Mouse (Mus musculus) kidney, adult 2 months (tissue): Measurements from ENCODE around the gene Tecpr1. TPM values are rescaled to one million over a fixed set of nuclear protein-coding genes. Genes with fewer than 3 reads are reported as not detected.

ENCODE experiments used
- DNase-seq: peaks from one replicate; pipeline ENCODE4 v3.0.0; 2021
- H3K27ac ChIP-seq: fragments of 200-500 bp; 2 replicates; pipeline ENCODE4 v1.5.1; 2012; ENCODE audit warnings: low read depth, low read length, control low read depth, inconsistent platforms; ENCODE audit not compliant: insufficient read depth
- H3K27me3 ChIP-seq: fragments of 200-500 bp; replicated peaks from 2 replicates; pipeline ENCODE4 v1.6.1; 2012; ENCODE audit warnings: mild to moderate bottlenecking, moderate library complexity, low read length, inconsistent platforms; ENCODE audit not compliant: control insufficient read depth, insufficient read depth
- H3K36me3 ChIP-seq: fragments of 200-500 bp; 2 replicates; pipeline ENCODE4 v1.6.1; 2012; ENCODE audit warnings: mild to moderate bottlenecking, moderate library complexity, low read length, inconsistent platforms; ENCODE audit not compliant: control insufficient read depth, insufficient read depth
- H3K4me1 ChIP-seq: fragments of 200-500 bp; 2 replicates; pipeline ENCODE4 v1.6.1; 2011; ENCODE audit warnings: low read length; ENCODE audit not compliant: control insufficient read depth, insufficient read depth
- H3K4me3 ChIP-seq: fragments of 200-500 bp; 2 replicates; pipeline ENCODE4 v1.5.1; 2011; ENCODE audit warnings: mild to moderate bottlenecking, low read depth, low read length, control low read depth; ENCODE audit not compliant: insufficient read depth
- CTCF ChIP-seq: fragments of 200-500 bp; conservative IDR thresholded peaks from 2 replicates; pipeline ENCODE4 v1.5.1; 2011; ENCODE audit warnings: low read depth, mild to moderate bottlenecking, control low read depth, low read length, moderate library complexity, mixed read lengths; ENCODE audit not compliant: insufficient read depth, insufficient read length
- POLR2A ChIP-seq: fragments of 200-500 bp; IDR thresholded peaks from one replicate; pipeline ENCODE4 v1.6.1; 2011; ENCODE audit warnings: low read depth, low read length, control low read depth
- WGBS: fragments of 180-500 bp; shearing (Covaris S2); methylation state at CpG from one replicate; pipeline ENCODE4 v1.1.7; 2018; 5-methylcytosine and 5-hydroxymethylcytosine counted together
- polyA plus RNA-seq: library from polyadenylated mRNA; depleted of rRNA; stranded (reverse); fragments of >200 nt; gene quantifications from 2 replicates; pipeline ENCODE4 v1.2.3, GENCODE M21; 2012

Gene Tecpr1
- polyA plus RNA-seq, 1 experiment = 35.6 TPM

GRCm38 (mm10) chr5:144214453-144214852 is 9.0 kb downstream of the Tecpr1 start:
- H3K27ac ChIP-seq = no peak overlapping the region
- DNase-seq = peak; percentile 56
- 0 out of 2 replicates have a peak, but pooled peaks cover 3% of the 10 kb centered on the region for H3K36me3 ChIP-seq
- H3K4me1 ChIP-seq = no peaks in the 10 kb centered on the region
- no peaks in the 10 kb centered on the region for H3K27me3 ChIP-seq
- WGBS = 37% methylated on average over 7 of the region's 7 CpGs
- TF ChIP-seq POLR2A (no peak), CTCF (peak; percentile 84)
- H3K4me3 ChIP-seq = no peak overlapping the region

GRCm38 (mm10) chr5:144207478-144207877 is 15.9 kb downstream of the Tecpr1 start:
- Histone ChIP-seq H3K27ac (no peak overlapping the region), H3K27me3 (no peaks in the 10 kb centered on the region), H3K36me3 (peaks cover 5% of the 10 kb centered on the region; the same call in 1 of the 2 replicates), H3K4me1 (no peaks in the 10 kb centered on the region), H3K4me3 (no peak overlapping the region)
- WGBS = 46% methylated on average over 11 of the region's 11 CpGs
- TF ChIP-seq CTCF (peak; percentile 76), POLR2A (no peak)
- DNase-seq = peak; percentile 37

GRCm38 (mm10) chr5:144206069-144206468 is 17.3 kb downstream of the Tecpr1 start:
- 95% methylated on average over 15 of the region's 15 CpGs for WGBS
- H3K36me3 ChIP-seq = peaks cover 5% of the 10 kb centered on the region; the same call in 1 of the 2 replicates
- H3K27ac ChIP-seq = no peak overlapping the region

DNA sequence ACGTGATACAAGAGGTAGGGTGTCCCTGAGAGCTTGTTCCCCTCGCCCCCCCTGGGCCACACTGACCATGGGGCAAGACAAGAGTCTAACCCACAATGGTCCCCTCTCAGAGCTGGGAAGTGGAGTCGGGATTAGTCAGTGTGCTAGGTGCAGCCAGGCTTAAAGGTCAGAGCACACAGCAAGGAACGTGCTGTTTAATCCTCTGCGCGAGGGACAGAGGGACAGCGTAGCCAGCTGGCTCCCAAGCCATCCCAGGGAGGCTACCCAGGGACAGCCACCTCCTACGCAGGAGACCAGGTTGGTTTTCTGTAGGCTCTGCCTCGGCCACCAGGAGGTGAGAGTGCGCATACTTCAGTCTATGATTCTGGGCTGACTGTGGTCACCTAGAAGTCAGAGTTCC is 18.5 kb downstream of the Tecpr1 start:
- 73% methylated on average over 10 of the region's 10 CpGs for whole genome bisulfite sequencing
- TF ChIP-seq POLR2A (no peak), CTCF (no peak)
- Histone ChIP-seq H3K36me3 (peaks cover 5% of the 10 kb centered on the region; the same call in 1 of the 2 replicates), H3K4me1 (no peaks in the 10 kb centered on the region), H3K4me3 (no peak overlapping the region), H3K27me3 (no peaks in the 10 kb centered on the region), H3K27ac (no peak overlapping the region)
- DNase-seq = peak; percentile 30

More at GRCm38 (mm10) chr5:144206069-144206468, 17.3 kb downstream of the Tecpr1 start:
- TF ChIP-seq CTCF = no peak
- DNase-seq = no peak
- no peaks in the 10 kb centered on the region for H3K4me1 ChIP-seq
- H3K27me3 ChIP-seq = no peaks in the 10 kb centered on the region
- no peak overlapping the region for H3K4me3 ChIP-seq

DNA sequence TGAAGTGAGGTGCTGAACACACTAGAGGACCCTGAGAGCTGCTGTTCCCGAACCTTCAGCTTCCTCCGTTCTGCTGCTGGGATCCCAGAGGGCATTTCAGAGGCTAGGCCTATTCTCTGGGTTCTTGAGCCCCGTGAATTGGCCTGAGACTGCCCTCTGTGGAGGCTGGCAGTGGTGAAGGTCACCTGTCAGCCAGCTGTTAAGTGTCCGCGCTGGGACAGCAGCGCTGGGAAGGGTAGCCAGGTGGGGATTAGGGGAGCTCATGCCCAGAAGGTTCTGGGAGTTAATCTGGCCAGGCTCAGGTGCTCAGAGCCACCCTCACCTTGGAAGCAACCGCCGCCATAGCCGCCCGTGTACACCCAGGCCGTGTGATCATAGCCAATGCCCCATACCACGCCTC is 19.1 kb downstream of the Tecpr1 start:
- no peak for TF ChIP-seq CTCF
- no peak for TF ChIP-seq POLR2A
- Histone ChIP-seq H3K36me3 (peaks cover 2% of the 10 kb centered on the region; the same call in 1 of the 2 replicates), H3K27me3 (no peaks in the 10 kb centered on the region), H3K27ac (no peak overlapping the region), H3K4me3 (no peak overlapping the region), H3K4me1 (no peaks in the 10 kb centered on the region)
- WGBS = 94% methylated on average over 12 of the region's 12 CpGs
- DNase-seq = no peak

GRCm38 (mm10) chr5:144203398-144203959 is 19.9 kb downstream of the Tecpr1 start:
- Histone ChIP-seq H3K4me1 (no peaks in the 10 kb centered on the region), H3K27ac (no peak overlapping the region), H3K27me3 (no peaks in the 10 kb centered on the region), H3K36me3 (no peaks in the 10 kb centered on the region; the same call in 1 of the 2 replicates), H3K4me3 (no peak overlapping the region)
- TF ChIP-seq CTCF = no peak
- no peak for TF ChIP-seq POLR2A
- no peak for DNase-seq
- WGBS = 92% methylated on average over 10 of the region's 10 CpGs

GRCm38 (mm10) chr5:144202430-144202829 is 21.0 kb downstream of the Tecpr1 start:
- TF ChIP-seq POLR2A = no peak
- peak; percentile 23; the same call in 1 of the 2 replicates for TF ChIP-seq CTCF
- Histone ChIP-seq H3K27me3 (no peaks in the 10 kb centered on the region), H3K36me3 (no peaks in the 10 kb centered on the region), H3K4me3 (no peak overlapping the region), H3K27ac (no peak overlapping the region), H3K4me1 (no peaks in the 10 kb centered on the region)
- 97% methylated on average over 6 of the region's 6 CpGs for WGBS
- no peak for DNase-seq
